Mouse (Mus musculus): ENCODE results near the gene Plcl2. TPM values are rescaled to one million over a fixed set of nuclear protein-coding genes. Genes with fewer than 3 reads are reported as not detected.
A peak's percentile ranks its signal among the peaks of the same experiment; 100 is the strongest.
"Not testable (repeated sequence)": the region's sequence is repeated elsewhere in the genome, so short reads cannot be mapped to it uniquely, and the experiment has no call there.

Gene Plcl2
- polyA plus RNA-seq, 1 experiment from 2014 or later: 4.8 TPM

- Histone ChIP-seq H3K27ac (ENCODE audit: low read depth, low read length) (no peak overlapping the region), H3K9ac (ENCODE audit: low read depth, low read length) (no peak overlapping the region), H3K9me3 (ENCODE audit: control insufficient read depth) (no peaks in the 10 kb centered on the region), H3K36me3 (ENCODE audit: control insufficient read depth, insufficient read depth) (no peaks in the 10 kb centered on the region), H3K4me3 (ENCODE audit: low read depth, low read length) (no peak overlapping the region), H3K27me3 (replicated peaks; ENCODE audit: control insufficient read depth, insufficient read depth, low read length) (no peaks in the 10 kb centered on the region), H3K4me2 (replicated peaks; ENCODE audit: low read depth) (no peak overlapping the region), H3K4me1 (replicated peaks; ENCODE audit: control insufficient read depth, insufficient read depth, low read length) (0 out of 2 replicates have a peak, but pooled peaks cover 2% of the 10 kb centered on the region)
- 88% methylated on average over 7 of the region's 7 CpGs for WGBS
- no peak for ATAC-seq
- TF ChIP-seq CTCF (IDR thresholded peaks at IDR 0.05; ENCODE audit: low read depth): no peak
Observed at GRCm38 (mm10) chr17:50620794-50621537, 111.8 kb downstream of the Plcl2 start.

GRCm38 (mm10) chr17:50621996-50622395, 112.8 kb downstream of the Plcl2 start:
- TF ChIP-seq CTCF (IDR thresholded peaks at IDR 0.05; ENCODE audit: low read depth): no peak
- H3K36me3 ChIP-seq (ENCODE audit: control insufficient read depth, insufficient read depth): no peaks in the 10 kb centered on the region
- H3K9ac ChIP-seq (ENCODE audit: low read depth, low read length): no peak overlapping the region
- no peak overlapping the region for H3K4me2 ChIP-seq (replicated peaks; ENCODE audit: low read depth)
- H3K9me3 ChIP-seq (ENCODE audit: control insufficient read depth): no peaks in the 10 kb centered on the region
- ATAC-seq: no peak
- H3K27me3 ChIP-seq (replicated peaks; ENCODE audit: control insufficient read depth, insufficient read depth, low read length): no peaks in the 10 kb centered on the region
- no peak overlapping the region for H3K27ac ChIP-seq (ENCODE audit: low read depth, low read length)
- 73% methylated on average over 3 of the region's 3 CpGs for WGBS
- H3K4me3 ChIP-seq (ENCODE audit: low read depth, low read length): no peak overlapping the region
- 0 out of 2 replicates have a peak, but pooled peaks cover 2% of the 10 kb centered on the region for H3K4me1 ChIP-seq (replicated peaks; ENCODE audit: control insufficient read depth, insufficient read depth, low read length)

GRCm38 (mm10) chr17:50625584-50625983, 116.4 kb downstream of the Plcl2 start:
- H3K9ac ChIP-seq (ENCODE audit: low read depth, low read length): no peak overlapping the region
- H3K4me2 ChIP-seq (replicated peaks; ENCODE audit: low read depth): no peak overlapping the region
- H3K4me3 ChIP-seq (ENCODE audit: low read depth, low read length): no peak overlapping the region
- no peak overlapping the region for H3K27ac ChIP-seq (ENCODE audit: low read depth, low read length)
- TF ChIP-seq CTCF (IDR thresholded peaks at IDR 0.05; ENCODE audit: low read depth): no peak
- no peaks in the 10 kb centered on the region for H3K27me3 ChIP-seq (replicated peaks; ENCODE audit: control insufficient read depth, insufficient read depth, low read length)
- H3K36me3 ChIP-seq (ENCODE audit: control insufficient read depth, insufficient read depth): no peaks in the 10 kb centered on the region
- no peak for ATAC-seq
- no peaks in the 10 kb centered on the region for H3K9me3 ChIP-seq (ENCODE audit: control insufficient read depth)
- H3K4me1 ChIP-seq (replicated peaks; ENCODE audit: control insufficient read depth, insufficient read depth, low read length): 0 out of 2 replicates have a peak, but pooled peaks cover 2% of the 10 kb centered on the region
- WGBS: 88% methylated on average over 4 of the region's 4 CpGs

- no peaks in the 10 kb centered on the region for H3K9me3 ChIP-seq (ENCODE audit: control insufficient read depth)
- no peaks in the 10 kb centered on the region for H3K36me3 ChIP-seq (ENCODE audit: control insufficient read depth, insufficient read depth)
- no peak overlapping the region for H3K4me3 ChIP-seq (ENCODE audit: low read depth, low read length)
- H3K4me1 ChIP-seq (replicated peaks; ENCODE audit: control insufficient read depth, insufficient read depth, low read length): 0 out of 2 replicates have a peak, but pooled peaks cover 2% of the 10 kb centered on the region
- no peak for TF ChIP-seq CTCF (IDR thresholded peaks at IDR 0.05; ENCODE audit: low read depth)
- no peak overlapping the region for H3K4me2 ChIP-seq (replicated peaks; ENCODE audit: low read depth)
- no peaks in the 10 kb centered on the region for H3K27me3 ChIP-seq (replicated peaks; ENCODE audit: control insufficient read depth, insufficient read depth, low read length)
- WGBS: 90% methylated on average over 3 of the region's 3 CpGs
- H3K27ac ChIP-seq (ENCODE audit: low read depth, low read length): no peak overlapping the region
- ATAC-seq: peak; percentile 53; the same call in 1 of the 2 replicates
- no peak overlapping the region for H3K9ac ChIP-seq (ENCODE audit: low read depth, low read length)
Observed at GRCm38 (mm10) chr17:50627658-50628057, 118.5 kb downstream of the Plcl2 start.

GRCm38 (mm10) chr17:50628716-50629115, 119.5 kb downstream of the Plcl2 start:
- Histone ChIP-seq H3K9ac (ENCODE audit: low read depth, low read length) (no peak overlapping the region), H3K4me2 (replicated peaks; ENCODE audit: low read depth) (no peak overlapping the region), H3K36me3 (ENCODE audit: control insufficient read depth, insufficient read depth) (no peaks in the 10 kb centered on the region), H3K4me3 (ENCODE audit: low read depth, low read length) (no peak overlapping the region), H3K27ac (ENCODE audit: low read depth, low read length) (no peak overlapping the region), H3K9me3 (ENCODE audit: control insufficient read depth) (no peaks in the 10 kb centered on the region), H3K4me1 (replicated peaks; ENCODE audit: control insufficient read depth, insufficient read depth, low read length) (0 out of 2 replicates have a peak, but pooled peaks cover 2% of the 10 kb centered on the region), H3K27me3 (replicated peaks; ENCODE audit: control insufficient read depth, insufficient read depth, low read length) (no peaks in the 10 kb centered on the region)
- TF ChIP-seq CTCF (IDR thresholded peaks at IDR 0.05; ENCODE audit: low read depth): peak; percentile 70
- no peak for ATAC-seq

- H3K4me2 ChIP-seq (replicated peaks; ENCODE audit: low read depth); ATAC-seq; H3K4me1 ChIP-seq (replicated peaks; ENCODE audit: control insufficient read depth, insufficient read depth, low read length); H3K4me3 ChIP-seq (ENCODE audit: low read depth, low read length); H3K27ac ChIP-seq (ENCODE audit: low read depth, low read length); H3K27me3 ChIP-seq (replicated peaks; ENCODE audit: control insufficient read depth, insufficient read depth, low read length); H3K9me3 ChIP-seq (ENCODE audit: control insufficient read depth); H3K36me3 ChIP-seq (ENCODE audit: control insufficient read depth, insufficient read depth); H3K9ac ChIP-seq (ENCODE audit: low read depth, low read length): not testable (repeated sequence)
Observed at GRCm38 (mm10) chr17:50630992-50631391, 121.8 kb downstream of the Plcl2 start.

All from intestine, postnatal 0 days (tissue).